Mouse (Mus musculus) heart, embryonic 16.5 days (tissue): ENCODE measurements at regions not wholly inside any gene's neighbourhood (a gene's known extent, or its start where the extent isn't known, plus 50 kb on each side); places are given as distances from the start of the nearest gene placed in this dataset.

Source experiments
- ATAC-seq: fragments of 200-750 bp; cut with Nextera tagmentation; replicated peaks from 2 replicates; pipeline ENCODE4 v1.8.0; 2017; ENCODE audit warnings: moderate number of reproducible peaks; ENCODE audit not compliant: insufficient read depth, low FRiP score; ENCODE audit errors: extremely low read depth
- H3K27ac ChIP-seq: fragments of 300-500 bp; sonication (generic); 2 replicates; pipeline ENCODE4 v1.5.1; 2014; ENCODE audit warnings: mild to moderate bottlenecking, low read length, control low read depth, moderate library complexity
- H3K27me3 ChIP-seq: fragments of 300-500 bp; sonication (generic); 2 replicates; pipeline ENCODE4 v1.6.1; 2014; ENCODE audit warnings: low read length, mixed read lengths; ENCODE audit not compliant: control insufficient read depth, insufficient read depth
- H3K36me3 ChIP-seq: fragments of 300-500 bp; sonication (generic); 2 replicates; pipeline ENCODE4 v1.6.1; 2014; ENCODE audit not compliant: control insufficient read depth, insufficient read depth
- H3K4me1 ChIP-seq: fragments of 300-500 bp; sonication (generic); 2 replicates; pipeline ENCODE4 v1.6.1; 2014; ENCODE audit warnings: low read length, mixed read lengths; ENCODE audit not compliant: control insufficient read depth, insufficient read depth
- H3K4me2 ChIP-seq: fragments of 300-500 bp; sonication (generic); 2 replicates; pipeline ENCODE4 v1.6.1; 2014; ENCODE audit warnings: low read depth, mild to moderate bottlenecking, control low read depth, low read length
- H3K4me3 ChIP-seq: fragments of 300-500 bp; sonication (generic); 2 replicates; pipeline ENCODE4 v1.5.1; 2014; ENCODE audit warnings: mild to moderate bottlenecking, control low read depth, low read length
- H3K9ac ChIP-seq: fragments of 300-500 bp; sonication (generic); 2 replicates; pipeline ENCODE4 v1.6.1; 2014; ENCODE audit warnings: low read length, control low read depth
- H3K9me3 ChIP-seq: fragments of 300-500 bp; sonication (generic); replicated peaks from 2 replicates; pipeline ENCODE4 v1.6.1; 2016; ENCODE audit warnings: low read length; ENCODE audit not compliant: control insufficient read depth
- WGBS: fragments of 180-500 bp; shearing (Covaris S2); extraction: QIAGEN DNeasy Blood & Tissue Kit; methylation state at CpG from one replicate; pipeline ENCODE4 v1.1.7; 2014; 5-methylcytosine and 5-hydroxymethylcytosine counted together

DNA sequence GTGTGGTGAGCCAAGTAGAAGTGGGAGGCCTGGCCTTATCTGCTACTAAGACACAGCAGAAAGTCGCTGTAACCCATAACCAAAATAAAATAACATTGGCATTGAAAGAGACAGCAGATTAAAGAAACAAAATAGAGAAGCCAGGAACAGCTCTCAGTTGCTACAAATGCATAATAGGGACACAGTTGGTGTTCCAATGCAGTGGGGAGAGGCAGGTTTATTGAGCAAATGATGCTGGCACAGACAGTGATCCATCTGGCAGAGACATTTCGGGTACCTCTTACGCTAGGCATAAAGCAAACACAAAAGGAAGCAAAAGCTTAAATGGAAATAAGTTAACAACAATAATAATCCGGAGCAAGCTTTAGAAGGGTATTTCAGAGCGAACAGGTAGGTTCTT is 83.6 kb upstream of the Foxq1 start:
- H3K9me3 ChIP-seq: no peaks in the 10 kb centered on the region; the same call in 1 of the 2 replicates
- 74% methylated on average over 5 of the region's 5 CpGs for WGBS

DNA sequence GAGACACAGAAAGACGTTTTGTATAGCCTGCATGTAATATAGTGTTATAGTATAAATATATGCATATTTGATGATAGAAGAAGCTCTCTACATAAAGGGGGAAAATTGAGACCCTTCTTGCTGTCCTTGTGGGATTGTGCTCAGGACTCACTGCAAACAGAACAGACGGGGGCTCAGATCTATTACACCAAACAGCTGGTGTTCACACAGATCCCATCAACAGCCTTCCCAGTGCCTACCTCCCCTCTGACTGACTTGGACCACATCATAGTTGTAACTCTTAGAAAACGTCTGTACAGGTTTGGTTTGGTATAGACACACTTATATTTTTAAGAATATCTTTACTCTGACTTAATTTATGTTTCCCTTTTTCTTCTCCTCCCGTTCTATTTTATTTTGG is 83.1 kb upstream of the Foxq1 start:
- no peak for ATAC-seq
- H3K4me1 ChIP-seq: no peaks in the 10 kb centered on the region
- H3K4me2 ChIP-seq: no peak overlapping the region
- H3K9me3 ChIP-seq: no peaks in the 10 kb centered on the region
- no peak overlapping the region for H3K27ac ChIP-seq
- no peaks in the 10 kb centered on the region for H3K36me3 ChIP-seq
- H3K9ac ChIP-seq: no peak overlapping the region
- 61% methylated on average over 4 of the region's 4 CpGs for WGBS
- H3K27me3 ChIP-seq: no peaks in the 10 kb centered on the region
- H3K4me3 ChIP-seq: no peak overlapping the region

More for the DNA sequence above, 83.6 kb upstream of the Foxq1 start:
- no peak overlapping the region for H3K9ac ChIP-seq
- no peak overlapping the region for H3K4me3 ChIP-seq
- no peaks in the 10 kb centered on the region for H3K36me3 ChIP-seq
- no peak overlapping the region for H3K27ac ChIP-seq
- no peak overlapping the region for H3K4me2 ChIP-seq
- no peaks in the 10 kb centered on the region for H3K4me1 ChIP-seq
- H3K27me3 ChIP-seq: no peaks in the 10 kb centered on the region
- ATAC-seq: no peak

DNA sequence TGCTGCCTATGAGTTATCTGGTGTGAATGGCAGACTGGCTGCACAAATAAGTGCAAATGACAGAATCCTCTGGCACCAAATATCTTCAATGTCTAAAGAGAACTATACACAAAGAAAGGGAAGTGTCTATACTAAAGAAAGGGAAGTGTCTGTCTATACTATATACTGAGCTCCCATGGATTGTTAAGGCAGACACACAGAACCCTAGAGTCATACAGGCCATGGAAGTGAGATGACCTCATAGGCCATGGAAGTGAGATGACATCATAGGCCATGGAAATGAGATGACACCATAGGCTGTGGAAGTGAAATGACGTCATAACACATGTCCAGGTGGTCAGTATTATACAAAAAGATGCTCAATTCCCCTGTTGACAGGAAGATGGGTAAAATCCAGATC is 82.7 kb upstream of the Foxq1 start:
- no peak for ATAC-seq
- H3K9ac ChIP-seq: no peak overlapping the region
- 62% methylated on average over 1 of the region's 1 CpGs for WGBS

DNA sequence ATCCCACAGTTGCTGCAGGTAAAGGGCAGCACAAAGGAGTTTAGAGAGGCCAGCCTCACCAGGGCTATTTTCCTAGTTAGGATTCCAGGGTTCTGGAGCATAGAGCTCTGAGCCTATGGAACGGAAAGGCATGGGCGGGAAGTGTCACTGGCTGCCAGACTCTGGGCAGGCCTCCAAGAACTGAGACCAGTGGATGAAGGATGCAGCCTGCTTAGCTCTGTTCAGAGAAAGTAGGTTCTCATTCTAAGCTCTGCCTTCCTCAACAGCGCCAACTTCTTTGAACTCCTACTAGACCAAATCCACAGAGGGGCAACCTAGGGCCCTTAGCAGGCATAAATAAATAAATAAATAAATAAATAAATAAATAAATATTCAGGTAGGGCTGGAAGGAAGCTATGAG is 80.1 kb upstream of the Foxq1 start:
- Histone ChIP-seq H3K9me3 (no peaks in the 10 kb centered on the region), H3K27me3 (no peaks in the 10 kb centered on the region), H3K4me2 (no peak overlapping the region), H3K36me3 (no peaks in the 10 kb centered on the region), H3K4me3 (no peak overlapping the region), H3K9ac (no peak overlapping the region), H3K4me1 (no peaks in the 10 kb centered on the region), H3K27ac (no peak overlapping the region)
- ATAC-seq: no peak; the same call in 1 of the 2 replicates
- WGBS: 39% methylated on average over 3 of the region's 3 CpGs

More for the DNA sequence above, 82.7 kb upstream of the Foxq1 start:
- no peaks in the 10 kb centered on the region for H3K27me3 ChIP-seq
- no peaks in the 10 kb centered on the region for H3K9me3 ChIP-seq
- H3K4me3 ChIP-seq: no peak overlapping the region
- H3K4me2 ChIP-seq: no peak overlapping the region
- no peak overlapping the region for H3K27ac ChIP-seq
- H3K4me1 ChIP-seq: no peaks in the 10 kb centered on the region
- no peaks in the 10 kb centered on the region for H3K36me3 ChIP-seq

DNA sequence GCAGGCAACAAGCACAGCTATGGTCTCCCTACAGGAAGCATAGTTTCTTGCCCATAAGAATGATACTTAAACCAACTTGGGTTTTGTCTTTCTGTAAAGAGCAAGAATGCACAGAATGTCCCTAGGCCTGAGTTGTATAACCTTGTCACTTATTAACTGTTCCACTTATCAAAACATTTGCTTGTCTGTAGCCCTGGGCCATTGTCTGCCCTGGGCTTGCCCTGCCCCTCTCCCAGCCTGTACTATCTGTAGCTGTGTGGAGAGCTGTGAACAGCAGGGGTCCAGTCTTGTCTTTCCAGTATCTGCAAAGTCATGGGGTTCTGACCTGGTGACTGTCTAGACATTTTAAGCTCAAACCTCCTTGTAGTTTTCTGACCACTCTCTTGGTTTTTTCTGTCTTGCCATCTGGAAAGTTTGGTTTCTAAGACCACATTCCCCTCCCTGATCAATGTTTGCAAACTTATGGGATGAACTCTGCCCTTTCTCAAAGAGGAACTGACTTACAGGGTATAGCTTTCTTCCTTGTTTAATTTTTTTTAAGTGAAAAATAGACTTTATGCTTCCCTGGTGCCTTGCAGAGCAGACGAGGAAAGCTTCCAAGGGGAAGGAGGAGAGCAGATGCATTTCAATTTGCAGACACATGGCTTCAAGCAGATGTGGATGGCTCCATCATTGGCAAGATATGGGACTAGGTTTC is 78.6 kb upstream of the Foxq1 start:
- no peaks in the 10 kb centered on the region for H3K27me3 ChIP-seq
- 48% methylated on average over 1 of the region's 1 CpGs for WGBS
- H3K27ac ChIP-seq: no peak overlapping the region
- H3K4me3 ChIP-seq: no peak overlapping the region
- H3K36me3 ChIP-seq: no peaks in the 10 kb centered on the region
- no peaks in the 10 kb centered on the region for H3K4me1 ChIP-seq
- H3K9ac ChIP-seq: no peak overlapping the region
- no peak for ATAC-seq
- no peaks in the 10 kb centered on the region for H3K9me3 ChIP-seq
- H3K4me2 ChIP-seq: no peak overlapping the region

DNA sequence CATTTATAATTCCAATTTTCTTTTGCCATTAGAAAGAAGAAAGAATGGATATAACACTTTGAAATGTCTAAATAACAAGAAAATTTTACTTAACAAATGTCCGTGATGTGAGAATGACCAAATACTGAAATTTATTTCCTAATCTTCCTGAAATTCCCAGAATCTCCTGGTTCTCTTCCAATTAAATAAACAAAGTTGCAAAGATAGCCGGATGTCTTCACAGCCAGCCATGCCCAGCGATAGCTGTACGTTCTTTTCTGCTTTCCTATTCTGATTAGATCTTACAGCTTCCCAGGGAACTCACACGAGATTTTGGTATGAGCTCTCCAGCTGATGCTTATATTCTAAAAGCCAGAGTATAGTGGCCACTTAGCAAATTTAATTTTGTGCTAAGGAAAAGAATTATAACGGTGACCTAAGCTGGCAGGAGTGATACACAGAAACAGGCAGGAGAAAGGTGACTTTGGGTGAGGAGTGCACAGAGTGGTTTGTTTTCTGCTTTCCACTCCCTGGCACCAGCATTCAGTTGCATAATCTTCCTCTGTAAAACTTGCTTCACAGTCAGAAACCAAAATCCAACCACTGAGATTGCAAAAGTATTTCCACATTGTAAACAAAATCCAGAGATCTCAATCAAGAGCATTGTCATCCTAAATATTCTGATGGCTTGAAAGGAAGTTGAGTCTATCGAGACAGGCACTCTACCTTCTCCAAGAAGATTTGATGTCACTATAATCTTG is 74.7 kb upstream of the Foxq1 start:
- Histone ChIP-seq H3K4me3 (no peak overlapping the region), H3K9ac (no peak overlapping the region), H3K4me1 (no peaks in the 10 kb centered on the region), H3K27ac (no peak overlapping the region), H3K4me2 (no peak overlapping the region), H3K36me3 (no peaks in the 10 kb centered on the region), H3K9me3 (no peaks in the 10 kb centered on the region), H3K27me3 (no peaks in the 10 kb centered on the region)
- WGBS: 59% methylated on average over 7 of the region's 7 CpGs
- ATAC-seq: no peak

DNA sequence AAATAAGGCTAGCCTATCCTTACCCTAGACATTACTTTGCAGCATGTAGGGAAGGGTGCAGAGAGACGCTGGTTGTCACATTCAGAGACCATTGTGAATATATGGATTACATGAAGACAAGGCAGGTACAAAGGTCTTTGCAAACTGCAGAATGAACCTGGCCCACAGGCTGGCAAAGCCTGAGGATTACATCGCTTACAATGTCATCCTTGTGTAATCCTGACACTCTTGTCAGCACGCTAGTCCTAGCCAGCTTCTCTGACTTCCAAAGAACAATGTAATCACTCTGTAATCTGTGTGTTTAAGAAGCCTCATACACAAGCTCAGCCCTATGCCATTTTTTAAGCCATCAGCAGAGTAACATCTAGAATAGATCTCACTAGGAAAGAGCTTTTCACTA is 69.6 kb upstream of the Foxq1 start:
- Histone ChIP-seq H3K36me3 (no peaks in the 10 kb centered on the region), H3K27ac (no peak overlapping the region), H3K27me3 (no peaks in the 10 kb centered on the region), H3K9me3 (no peaks in the 10 kb centered on the region), H3K9ac (no peak overlapping the region), H3K4me3 (no peak overlapping the region), H3K4me2 (no peak overlapping the region), H3K4me1 (no peaks in the 10 kb centered on the region)
- ATAC-seq: no peak
- WGBS: 91% methylated on average over 3 of the region's 3 CpGs

DNA sequence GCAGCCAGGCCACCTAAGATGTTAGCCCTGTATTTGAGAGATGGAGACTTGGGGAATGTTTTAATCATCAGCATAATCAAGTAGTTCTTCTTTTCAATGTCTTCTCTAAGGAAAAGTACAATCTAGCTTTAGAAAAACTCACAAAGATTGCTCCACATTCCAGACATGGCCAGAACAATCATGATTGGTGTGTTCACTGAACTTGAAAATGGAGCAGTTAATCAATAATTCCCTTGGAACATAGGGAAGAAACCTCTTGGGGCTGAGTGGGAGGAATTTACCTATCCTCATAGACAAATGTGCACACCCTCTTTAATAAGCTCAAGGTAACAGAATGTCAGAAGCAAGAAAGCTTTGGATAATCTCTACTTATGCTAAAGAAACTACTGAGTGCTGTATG is 67.7 kb upstream of the Foxq1 start:
- H3K9me3 ChIP-seq: no peaks in the 10 kb centered on the region
- no peak overlapping the region for H3K4me3 ChIP-seq
- H3K4me2 ChIP-seq: no peak overlapping the region
- H3K9ac ChIP-seq: no peak overlapping the region
- no peak for ATAC-seq
- no peak overlapping the region for H3K27ac ChIP-seq
- no peaks in the 10 kb centered on the region for H3K4me1 ChIP-seq
- no peaks in the 10 kb centered on the region for H3K36me3 ChIP-seq
- no peaks in the 10 kb centered on the region for H3K27me3 ChIP-seq

DNA sequence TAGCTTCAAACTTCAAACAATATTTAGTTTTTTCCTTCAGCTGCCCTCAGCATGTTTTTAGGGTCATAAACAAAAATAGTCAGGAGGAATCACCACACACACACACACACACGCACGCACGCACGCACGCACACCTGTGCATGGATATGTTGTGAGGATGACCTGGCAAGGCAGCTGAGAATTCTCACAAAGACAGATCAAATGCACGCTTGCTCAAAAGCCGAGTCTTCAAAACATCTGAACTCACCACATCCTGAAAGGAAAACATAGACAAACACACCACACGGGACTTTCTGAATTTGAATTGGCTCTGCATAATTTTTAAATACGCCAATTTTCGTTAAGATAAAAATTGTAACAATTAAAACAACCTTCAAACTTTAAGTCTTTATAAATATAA is 52.7 kb upstream of the Foxq1 start:
- no peak for ATAC-seq
- Histone ChIP-seq H3K27ac (no peak overlapping the region), H3K27me3 (no peaks in the 10 kb centered on the region), H3K9ac (no peak overlapping the region), H3K9me3 (no peaks in the 10 kb centered on the region), H3K36me3 (no peaks in the 10 kb centered on the region), H3K4me1 (no peaks in the 10 kb centered on the region), H3K4me2 (no peak overlapping the region), H3K4me3 (no peak overlapping the region)
- WGBS: 80% methylated on average over 10 of the region's 10 CpGs
